Mouse (Mus musculus): ENCODE measurements at regions not wholly inside any gene's neighbourhood (a gene's known extent, or its start where the extent isn't known, plus 50 kb on each side); places are given as distances from the start of the nearest gene placed in this dataset.

GRCm38 (mm10) chr4:21532186-21532585 is 153.6 kb downstream of the Prdm13 start:
- TF ChIP-seq CTCF (IDR thresholded peaks at IDR 0.05; ENCODE audit: borderline replicate concordance, extremely low read depth, insufficient read depth, insufficient read length) (no peak), POLR2A (IDR thresholded peaks at IDR 0.05; ENCODE audit: borderline replicate concordance, extremely low read depth, insufficient read depth, insufficient read length, poor library complexity, severe bottlenecking) (no peak)
